Mouse (Mus musculus): ENCODE measurements at regions not wholly inside any gene's neighbourhood (a gene's known extent, or its start where the extent isn't known, plus 50 kb on each side); places are given as distances from the start of the nearest gene placed in this dataset.

DNA sequence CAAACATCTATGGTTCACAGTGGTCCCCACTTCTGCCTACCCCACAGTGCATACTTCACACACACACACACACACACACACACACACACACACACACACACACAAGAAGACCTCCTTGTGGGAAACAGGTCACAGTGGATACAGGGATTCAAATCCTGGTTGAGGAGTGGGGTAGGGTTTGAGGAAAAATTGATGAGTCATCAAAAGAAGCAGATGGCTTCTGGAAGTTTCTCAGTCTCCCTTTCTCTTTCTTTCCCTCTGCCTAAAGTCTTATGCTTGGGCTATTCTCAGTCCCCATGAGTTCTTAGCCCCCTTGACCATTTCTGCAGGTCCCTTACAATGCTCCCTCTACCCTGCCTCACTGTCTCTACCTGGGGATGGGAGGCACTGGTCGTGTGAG lies 56.4 kb downstream of the Rassf10 start:
- H3K4me3 ChIP-seq (replicated peaks; ENCODE audit: low read length) = no peak overlapping the region
- H3K27ac ChIP-seq (ENCODE audit: low read length) = no peak overlapping the region
- H3K9me3 ChIP-seq (replicated peaks; ENCODE audit: control insufficient read depth, low read length) = no peaks in the 10 kb centered on the region
- no peaks in the 10 kb centered on the region for H3K36me3 ChIP-seq (ENCODE audit: control insufficient read depth, insufficient read depth, low read length)
- ATAC-seq (ENCODE audit: insufficient read depth, low FRiP score) = no peak
- no peak overlapping the region for H3K4me2 ChIP-seq (ENCODE audit: low read depth, low read length)
- no peak overlapping the region for H3K9ac ChIP-seq (ENCODE audit: low read length)
- WGBS = 64% methylated on average over 1 of the region's 1 CpGs
- H3K4me1 ChIP-seq (ENCODE audit: control insufficient read depth, insufficient read depth, low read length) = no peaks in the 10 kb centered on the region
- no peaks in the 10 kb centered on the region for H3K27me3 ChIP-seq (ENCODE audit: control insufficient read depth, insufficient read depth, low read length)

DNA sequence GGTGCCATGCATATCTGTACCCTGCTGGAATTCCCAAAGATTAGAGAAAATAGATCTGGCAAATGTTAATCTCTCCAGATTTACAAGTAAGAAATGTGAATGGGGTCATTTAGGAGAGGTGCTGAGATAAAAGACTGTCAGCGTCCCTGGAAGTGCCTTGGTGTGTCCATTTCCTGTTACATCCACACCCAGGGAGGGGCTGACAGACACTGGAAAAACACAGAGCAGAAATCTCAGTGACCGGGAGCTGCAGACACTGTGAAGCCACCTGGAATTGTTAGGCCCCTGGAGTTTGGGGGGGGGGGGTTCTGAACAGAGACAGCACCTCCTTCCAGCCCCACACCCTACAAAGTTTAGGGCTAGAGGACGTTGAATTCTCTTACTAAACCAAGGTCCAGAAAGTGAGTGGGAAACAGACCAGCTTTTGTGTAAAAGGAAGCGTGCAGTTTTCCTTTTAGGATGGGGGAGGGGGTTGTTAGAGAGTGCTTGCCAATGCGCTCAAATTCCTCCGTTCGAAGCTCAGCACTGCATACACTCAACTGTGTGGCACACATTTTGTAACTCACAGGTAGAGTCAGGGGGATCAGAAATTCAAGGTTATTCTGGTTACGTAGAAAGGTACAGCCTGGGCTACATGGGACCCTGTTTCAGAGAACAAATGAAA lies 63.5 kb downstream of the Rassf10 start:
- no peak for ATAC-seq (ENCODE audit: insufficient read depth, low FRiP score)

DNA sequence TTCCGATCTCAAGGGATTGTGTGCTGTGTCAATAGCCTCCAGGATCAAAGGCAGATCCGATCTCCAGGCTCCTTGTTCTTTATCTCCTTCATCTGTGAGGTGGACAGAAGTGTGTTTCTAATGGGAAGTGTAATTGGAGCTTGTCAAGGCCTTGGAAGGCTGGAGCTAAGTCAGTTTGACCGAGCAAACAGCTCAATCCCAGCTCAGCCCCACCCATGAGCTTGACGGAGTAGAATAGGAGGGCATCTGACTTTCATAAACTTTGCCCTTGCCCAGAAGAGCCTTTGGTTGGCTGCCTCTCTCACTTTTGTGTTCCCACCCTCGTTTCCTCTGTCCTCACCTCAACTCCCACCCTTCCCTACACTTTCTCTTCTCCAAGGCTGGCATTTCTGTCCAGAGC lies 67.7 kb downstream of the Rassf10 start:
- no peak overlapping the region for H3K27ac ChIP-seq (ENCODE audit: low read length)
- H3K4me1 ChIP-seq (ENCODE audit: control insufficient read depth, insufficient read depth, low read length) = 0 out of 2 replicates have a peak, but pooled peaks cover 3% of the 10 kb centered on the region
- H3K36me3 ChIP-seq (ENCODE audit: control insufficient read depth, insufficient read depth, low read length) = no peaks in the 10 kb centered on the region
- no peak overlapping the region for H3K4me2 ChIP-seq (ENCODE audit: low read depth, low read length)
- no peak overlapping the region for H3K9ac ChIP-seq (ENCODE audit: low read length)
- H3K9me3 ChIP-seq (replicated peaks; ENCODE audit: control insufficient read depth, low read length) = no peaks in the 10 kb centered on the region
- H3K27me3 ChIP-seq (ENCODE audit: control insufficient read depth, insufficient read depth, low read length) = no peaks in the 10 kb centered on the region
- ATAC-seq (ENCODE audit: insufficient read depth, low FRiP score) = no peak
- H3K4me3 ChIP-seq (replicated peaks; ENCODE audit: low read length) = no peak overlapping the region
- WGBS = 44% methylated on average over 5 of the region's 5 CpGs

More for the DNA sequence above, 63.5 kb downstream of the Rassf10 start:
- no peak overlapping the region for H3K4me3 ChIP-seq (replicated peaks; ENCODE audit: low read length)
- no peak overlapping the region for H3K4me2 ChIP-seq (ENCODE audit: low read depth, low read length)
- H3K4me1 ChIP-seq (ENCODE audit: control insufficient read depth, insufficient read depth, low read length) = 0 out of 2 replicates have a peak, but pooled peaks cover 3% of the 10 kb centered on the region
- no peaks in the 10 kb centered on the region for H3K27me3 ChIP-seq (ENCODE audit: control insufficient read depth, insufficient read depth, low read length)
- H3K9me3 ChIP-seq (replicated peaks; ENCODE audit: control insufficient read depth, low read length) = no peaks in the 10 kb centered on the region
- H3K36me3 ChIP-seq (ENCODE audit: control insufficient read depth, insufficient read depth, low read length) = no peaks in the 10 kb centered on the region
- 27% methylated on average over 8 of the region's 8 CpGs for WGBS
- H3K27ac ChIP-seq (ENCODE audit: low read length) = no peak overlapping the region
- H3K9ac ChIP-seq (ENCODE audit: low read length) = no peak overlapping the region

GRCm38 (mm10) chr7:113022516-113022915 lies 68.8 kb downstream of the Rassf10 start:
- H3K4me1 ChIP-seq (ENCODE audit: control insufficient read depth, insufficient read depth, low read length) = 0 out of 2 replicates have a peak, but pooled peaks cover 3% of the 10 kb centered on the region
- 35% methylated on average over 2 of the region's 2 CpGs for WGBS

GRCm38 (mm10) chr7:113025758-113026157 lies 72.0 kb downstream of the Rassf10 start:
- WGBS = 77% methylated on average over 1 of the region's 1 CpGs
- no peaks in the 10 kb centered on the region for H3K27me3 ChIP-seq (ENCODE audit: control insufficient read depth, insufficient read depth, low read length)
- no peaks in the 10 kb centered on the region for H3K36me3 ChIP-seq (ENCODE audit: control insufficient read depth, insufficient read depth, low read length)
- H3K4me1 ChIP-seq (ENCODE audit: control insufficient read depth, insufficient read depth, low read length) = no peaks in the 10 kb centered on the region
- no peak overlapping the region for H3K27ac ChIP-seq (ENCODE audit: low read length)
- no peak overlapping the region for H3K4me3 ChIP-seq (replicated peaks; ENCODE audit: low read length)
- no peaks in the 10 kb centered on the region for H3K9me3 ChIP-seq (replicated peaks; ENCODE audit: control insufficient read depth, low read length)
- H3K9ac ChIP-seq (ENCODE audit: low read length) = no peak overlapping the region
- no peak overlapping the region for H3K4me2 ChIP-seq (ENCODE audit: low read depth, low read length)
- no peak for ATAC-seq (ENCODE audit: insufficient read depth, low FRiP score)

More at GRCm38 (mm10) chr7:113022516-113022915, 68.8 kb downstream of the Rassf10 start:
- Histone ChIP-seq H3K4me2 (ENCODE audit: low read depth, low read length) (no peak overlapping the region), H3K9ac (ENCODE audit: low read length) (no peak overlapping the region), H3K9me3 (replicated peaks; ENCODE audit: control insufficient read depth, low read length) (no peaks in the 10 kb centered on the region), H3K4me3 (replicated peaks; ENCODE audit: low read length) (no peak overlapping the region), H3K27me3 (ENCODE audit: control insufficient read depth, insufficient read depth, low read length) (no peaks in the 10 kb centered on the region), H3K36me3 (ENCODE audit: control insufficient read depth, insufficient read depth, low read length) (no peaks in the 10 kb centered on the region), H3K27ac (ENCODE audit: low read length) (no peak overlapping the region)
- no peak for ATAC-seq (ENCODE audit: insufficient read depth, low FRiP score)

- no peaks in the 10 kb centered on the region for H3K36me3 ChIP-seq (ENCODE audit: control insufficient read depth, insufficient read depth, low read length)
- no peak overlapping the region for H3K9ac ChIP-seq (ENCODE audit: low read length)
- no peak overlapping the region for H3K27ac ChIP-seq (ENCODE audit: low read length)
- no peak overlapping the region for H3K4me2 ChIP-seq (ENCODE audit: low read depth, low read length)
- 81% methylated on average over 10 of the region's 10 CpGs for whole genome bisulfite sequencing
- H3K9me3 ChIP-seq (replicated peaks; ENCODE audit: control insufficient read depth, low read length) = no peaks in the 10 kb centered on the region
- no peaks in the 10 kb centered on the region for H3K4me1 ChIP-seq (ENCODE audit: control insufficient read depth, insufficient read depth, low read length)
- no peak for ATAC-seq (ENCODE audit: insufficient read depth, low FRiP score)
- no peak overlapping the region for H3K4me3 ChIP-seq (replicated peaks; ENCODE audit: low read length)
- H3K27me3 ChIP-seq (ENCODE audit: control insufficient read depth, insufficient read depth, low read length) = no peaks in the 10 kb centered on the region
Observed at GRCm38 (mm10) chr7:113026290-113027075, 72.7 kb downstream of the Rassf10 start.

DNA sequence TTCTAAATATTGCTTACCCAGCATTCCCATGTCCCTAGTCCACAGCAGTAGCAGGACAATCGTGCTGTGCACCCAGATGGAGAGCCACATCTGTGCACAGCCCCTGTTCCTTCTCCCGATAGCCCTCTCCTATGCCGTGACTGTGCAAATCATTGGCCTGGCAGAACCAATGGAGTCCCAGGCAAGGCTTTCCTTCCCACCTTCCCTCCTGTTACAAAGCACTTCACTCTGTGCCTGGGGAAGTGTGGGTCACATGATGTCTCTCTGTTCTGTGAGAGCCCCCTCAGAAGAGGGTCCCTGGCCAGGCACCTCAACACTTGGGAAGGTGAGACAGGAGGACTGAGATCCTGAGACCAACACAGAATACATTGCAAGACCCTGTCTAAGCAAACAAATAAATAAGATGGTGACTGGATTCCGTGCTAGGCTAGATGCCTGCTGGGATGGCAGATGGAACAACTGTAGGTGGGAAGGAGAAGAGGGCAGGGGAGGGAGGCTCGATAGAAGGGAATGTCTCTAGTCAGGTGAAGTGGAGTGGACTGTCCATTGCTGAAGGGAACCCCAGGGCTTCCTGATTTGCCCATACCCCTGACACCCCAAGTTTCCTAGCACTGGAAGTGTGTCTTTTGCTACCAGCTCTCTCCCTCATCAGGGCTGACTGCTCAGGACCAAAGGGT lies 73.5 kb downstream of the Rassf10 start:
- H3K36me3 ChIP-seq (ENCODE audit: control insufficient read depth, insufficient read depth, low read length) = no peaks in the 10 kb centered on the region
- H3K4me2 ChIP-seq (ENCODE audit: low read depth, low read length) = no peak overlapping the region

DNA sequence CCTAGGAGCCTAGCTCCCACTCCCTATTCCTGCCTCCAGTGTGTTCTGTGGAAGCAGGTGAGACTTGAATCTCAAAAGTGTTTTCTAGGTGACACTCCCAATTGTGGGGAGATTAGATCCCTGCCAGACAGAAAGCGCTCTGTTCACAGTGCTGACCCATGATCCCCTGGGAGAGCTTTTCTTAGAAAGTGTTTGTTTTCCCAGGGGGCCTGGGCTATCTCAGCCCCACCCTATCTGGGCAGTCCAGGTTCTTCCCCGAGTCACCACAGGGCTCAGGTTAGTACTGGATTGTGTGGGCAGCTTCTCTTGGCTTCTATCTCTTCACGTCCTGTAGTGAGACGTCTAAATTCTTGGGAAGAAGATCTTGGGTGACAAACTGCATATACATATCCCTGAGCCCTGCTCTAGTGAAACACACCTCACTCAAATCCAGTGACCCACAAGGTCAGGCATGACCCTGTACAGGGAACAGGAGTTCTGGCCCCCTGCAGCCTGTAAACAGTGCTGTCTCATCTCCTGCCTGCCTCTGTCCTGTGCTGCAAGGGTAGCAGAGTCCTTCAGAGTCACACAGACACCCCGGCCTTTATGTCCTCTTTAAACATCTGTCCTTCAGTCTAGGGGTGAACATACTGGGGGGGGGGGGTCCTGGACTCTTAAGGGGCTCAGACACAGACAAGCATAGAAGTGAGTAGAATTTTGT lies 76.4 kb downstream of the Rassf10 start:
- Histone ChIP-seq H3K27ac (ENCODE audit: low read length) (peak overlapping the region; percentile 83), H3K9ac (ENCODE audit: low read length) (0 out of 2 replicates have a peak overlapping the region, but pooled peaks have one; percentile 22), H3K27me3 (ENCODE audit: control insufficient read depth, insufficient read depth, low read length) (no peaks in the 10 kb centered on the region), H3K4me2 (ENCODE audit: low read depth, low read length) (0 out of 2 replicates have a peak overlapping the region, but pooled peaks have one; percentile 13), H3K4me3 (replicated peaks; ENCODE audit: low read length) (no peak overlapping the region), H3K36me3 (ENCODE audit: control insufficient read depth, insufficient read depth, low read length) (no peaks in the 10 kb centered on the region), H3K4me1 (ENCODE audit: control insufficient read depth, insufficient read depth, low read length) (no peaks in the 10 kb centered on the region), H3K9me3 (replicated peaks; ENCODE audit: control insufficient read depth, low read length) (no peaks in the 10 kb centered on the region)
- peak; percentile 92 for ATAC-seq (ENCODE audit: insufficient read depth, low FRiP score)
- 30% methylated on average over 5 of the region's 5 CpGs for WGBS

More for the DNA sequence above, 73.5 kb downstream of the Rassf10 start:
- H3K9ac ChIP-seq (ENCODE audit: low read length) = no peak overlapping the region
- H3K9me3 ChIP-seq (replicated peaks; ENCODE audit: control insufficient read depth, low read length) = no peaks in the 10 kb centered on the region
- ATAC-seq (ENCODE audit: insufficient read depth, low FRiP score) = no peak
- 69% methylated on average over 5 of the region's 5 CpGs for WGBS
- H3K27ac ChIP-seq (ENCODE audit: low read length) = no peak overlapping the region
- H3K4me1 ChIP-seq (ENCODE audit: control insufficient read depth, insufficient read depth, low read length) = no peaks in the 10 kb centered on the region
- H3K4me3 ChIP-seq (replicated peaks; ENCODE audit: low read length) = no peak overlapping the region
- H3K27me3 ChIP-seq (ENCODE audit: control insufficient read depth, insufficient read depth, low read length) = no peaks in the 10 kb centered on the region
